Mouse (Mus musculus): ENCODE results near the gene Dxo. TPM values are rescaled to one million over a fixed set of nuclear protein-coding genes. Genes with fewer than 3 reads are reported as not detected.

Dxo gene
- total and polyA plus RNA-seq, 2 experiments from 2014 or later = 48.9 to 53.8 TPM

DNA sequence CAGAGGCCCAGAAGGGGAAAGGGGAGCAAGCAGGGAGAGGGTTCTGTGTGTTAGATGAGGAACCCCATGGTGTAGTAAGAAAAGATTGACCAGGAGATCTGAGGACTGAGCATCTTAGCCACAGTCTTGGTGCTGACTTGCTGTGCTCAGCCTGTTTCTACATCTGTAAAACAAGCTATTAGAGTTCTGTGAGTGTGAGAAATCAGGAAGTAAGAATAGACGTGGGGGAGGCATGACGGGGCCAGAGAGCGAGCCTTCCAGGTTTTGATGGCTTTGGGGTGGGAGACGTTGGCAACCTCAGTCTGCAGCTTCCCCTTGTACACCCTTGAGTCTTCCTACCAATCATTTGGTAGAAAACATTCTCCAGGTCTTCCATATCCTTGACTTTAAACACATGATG lies 21.9 kb downstream of the Dxo start:
- peaks cover 31% of the 10 kb centered on the region for H3K36me3 ChIP-seq (ENCODE audit: insufficient read depth, low read length)
- H3K27me3 ChIP-seq (ENCODE audit: insufficient read depth, low read length) = no peaks in the 10 kb centered on the region
- 85% methylated on average over 4 of the region's 4 CpGs for WGBS
- no peak overlapping the region for H3K9ac ChIP-seq (replicated peaks; ENCODE audit: low read length)
- no peak overlapping the region for H3K4me3 ChIP-seq (ENCODE audit: low read length)
- ATAC-seq (no peak), DNase-seq (ENCODE audit: low spot score) (no peak)
- no peak for TF ChIP-seq CTCF (IDR thresholded peaks at IDR 0.05; ENCODE audit: low read depth)
- H3K4me1 ChIP-seq (ENCODE audit: insufficient read depth, low read length) = no peaks in the 10 kb centered on the region
- no peak overlapping the region for H3K27ac ChIP-seq
- H3K4me2 ChIP-seq (ENCODE audit: low read depth, low read length) = no peak overlapping the region
- no peaks in the 10 kb centered on the region for H3K9me3 ChIP-seq (ENCODE audit: low read length)

DNA sequence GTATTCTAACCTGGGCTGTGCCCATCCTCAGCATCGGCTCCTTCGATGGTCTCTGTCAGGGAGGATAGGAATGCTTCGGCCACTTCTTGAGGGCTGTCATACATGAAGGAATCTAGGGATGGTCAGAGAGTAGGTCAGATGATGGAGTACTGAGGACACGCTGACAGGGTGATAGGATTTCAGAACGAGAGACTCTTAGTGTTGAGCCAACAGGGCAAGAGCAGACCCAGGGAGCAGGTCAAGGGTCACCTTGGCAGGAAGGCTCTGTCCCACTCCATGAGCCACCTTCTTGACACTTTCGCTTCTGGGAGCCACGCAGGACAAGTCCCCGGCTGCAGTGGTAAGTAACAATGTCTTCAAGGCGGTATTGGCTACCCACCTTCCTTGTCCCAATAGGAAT lies 23.7 kb downstream of the Dxo start:
- Histone ChIP-seq H3K4me3 (ENCODE audit: low read length) (no peak overlapping the region), H3K4me2 (ENCODE audit: low read depth, low read length) (no peak overlapping the region), H3K4me1 (ENCODE audit: insufficient read depth, low read length) (no peaks in the 10 kb centered on the region), H3K9me3 (ENCODE audit: low read length) (no peaks in the 10 kb centered on the region), H3K27me3 (ENCODE audit: insufficient read depth, low read length) (no peaks in the 10 kb centered on the region), H3K36me3 (ENCODE audit: insufficient read depth, low read length) (peaks cover 12% of the 10 kb centered on the region), H3K9ac (replicated peaks; ENCODE audit: low read length) (no peak overlapping the region), H3K27ac (no peak overlapping the region)
- 90% methylated on average over 9 of the region's 9 CpGs for WGBS
- TF ChIP-seq CTCF (IDR thresholded peaks at IDR 0.05; ENCODE audit: low read depth) = no peak
- ATAC-seq (no peak), DNase-seq (ENCODE audit: low spot score) (no peak)

DNA sequence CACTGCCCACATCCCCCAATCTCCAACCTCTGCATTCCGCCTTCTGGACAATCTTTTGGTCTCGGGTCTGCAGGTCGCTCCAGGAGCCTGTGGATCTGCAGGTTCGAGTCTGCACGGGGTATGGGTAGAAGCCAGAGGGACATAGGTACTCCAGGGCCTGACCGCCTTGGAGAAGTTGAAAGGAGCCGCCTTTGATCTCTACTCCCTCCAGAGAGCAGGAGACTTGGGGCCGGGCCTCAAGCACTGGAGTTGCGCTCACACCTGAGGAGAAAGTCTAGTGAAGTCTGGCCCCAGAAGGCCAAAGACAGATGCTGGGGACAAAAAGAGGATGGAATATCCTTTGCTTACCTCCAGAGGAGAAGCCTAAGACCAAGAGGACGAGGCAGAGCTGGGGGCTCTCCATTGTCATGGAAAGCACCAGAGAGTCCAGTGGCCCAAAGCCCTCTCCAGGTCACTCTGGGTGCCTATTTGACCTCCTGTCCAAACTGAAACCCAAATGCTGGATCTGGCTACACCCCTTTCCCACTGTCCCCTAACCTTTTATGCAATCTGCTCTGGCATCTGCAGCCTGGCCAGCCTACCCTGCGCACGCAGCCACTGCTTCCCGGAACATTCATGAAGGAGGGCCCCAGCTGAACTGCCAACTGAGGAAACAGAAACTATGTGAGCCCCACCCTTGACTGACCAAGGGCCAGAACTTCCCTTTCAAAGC lies 25.0 kb downstream of the Dxo start:
- Histone ChIP-seq H3K4me3 (ENCODE audit: low read length) (no peak overlapping the region), H3K9me3 (ENCODE audit: low read length) (no peaks in the 10 kb centered on the region), H3K9ac (replicated peaks; ENCODE audit: low read length) (no peak overlapping the region), H3K27me3 (ENCODE audit: insufficient read depth, low read length) (no peaks in the 10 kb centered on the region), H3K4me2 (ENCODE audit: low read depth, low read length) (no peak overlapping the region), H3K27ac (no peak overlapping the region), H3K36me3 (ENCODE audit: insufficient read depth, low read length) (0 out of 2 replicates have a peak, but pooled peaks cover 3% of the 10 kb centered on the region), H3K4me1 (ENCODE audit: insufficient read depth, low read length) (no peaks in the 10 kb centered on the region)
- no peak for DNase-seq (ENCODE audit: low spot score)
- WGBS = 72% methylated on average over 13 of the region's 13 CpGs
- no peak for TF ChIP-seq CTCF (IDR thresholded peaks at IDR 0.05; ENCODE audit: low read depth)
- ATAC-seq = no peak

DNA sequence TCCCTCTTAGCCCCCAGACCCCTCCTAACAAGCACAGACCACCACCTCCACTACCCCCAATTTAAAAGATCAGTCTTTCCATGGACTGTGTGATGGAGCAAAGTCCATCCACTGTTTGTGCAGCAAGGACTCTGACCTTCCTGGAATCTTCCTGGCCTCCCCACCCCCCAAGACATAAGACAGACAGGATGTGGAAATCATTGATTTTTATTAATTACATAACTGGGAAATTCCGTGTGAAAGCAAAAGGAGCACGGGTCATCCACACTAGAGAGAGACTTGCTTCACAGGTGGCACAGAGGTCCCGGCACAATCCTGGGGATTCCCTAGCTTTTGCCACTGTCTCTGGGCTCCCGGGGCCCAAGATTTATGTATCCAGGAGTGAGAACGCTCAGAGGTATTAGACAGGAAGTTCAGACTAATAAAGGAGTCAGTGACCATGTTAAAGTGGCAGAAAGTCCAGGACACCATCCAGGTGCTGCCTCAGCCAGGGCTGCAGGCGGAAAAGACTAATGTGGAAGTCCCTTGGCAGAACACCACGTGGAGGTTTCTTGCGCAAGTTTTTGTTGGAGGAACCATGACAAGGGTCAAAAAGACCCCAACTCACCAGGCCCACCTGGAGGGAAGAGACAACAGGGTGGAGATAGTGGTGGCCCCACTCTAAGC lies 25.7 kb downstream of the Dxo start, which contains the start of gene Cfb:
TSS of gene Cfb (minus strand) at position 103 of the 666 bp plus-strand sequence.
- H3K4me3 ChIP-seq (ENCODE audit: low read length) = no peak within 1 kb of the TSS
- ATAC-seq (no peak), DNase-seq (ENCODE audit: low spot score) (no peak)
- no peak within 1 kb of the TSS for H3K4me2 ChIP-seq (ENCODE audit: low read depth, low read length)
- no peaks in the 10 kb centered on the region for H3K9me3 ChIP-seq (ENCODE audit: low read length)
- no peaks in the 10 kb centered on the region for H3K36me3 ChIP-seq (ENCODE audit: insufficient read depth, low read length)
- 71% methylated on average over 8 of the region's 8 CpGs for WGBS
- H3K27ac ChIP-seq = no peak within 1 kb of the TSS
- no peak within 1 kb of the TSS for H3K9ac ChIP-seq (replicated peaks; ENCODE audit: low read length)
- H3K27me3 ChIP-seq (ENCODE audit: insufficient read depth, low read length) = no peaks in the 10 kb centered on the region
- TF ChIP-seq CTCF (IDR thresholded peaks at IDR 0.05; ENCODE audit: low read depth) = no peak
- no peaks in the 10 kb centered on the region for H3K4me1 ChIP-seq (ENCODE audit: insufficient read depth, low read length)

DNA sequence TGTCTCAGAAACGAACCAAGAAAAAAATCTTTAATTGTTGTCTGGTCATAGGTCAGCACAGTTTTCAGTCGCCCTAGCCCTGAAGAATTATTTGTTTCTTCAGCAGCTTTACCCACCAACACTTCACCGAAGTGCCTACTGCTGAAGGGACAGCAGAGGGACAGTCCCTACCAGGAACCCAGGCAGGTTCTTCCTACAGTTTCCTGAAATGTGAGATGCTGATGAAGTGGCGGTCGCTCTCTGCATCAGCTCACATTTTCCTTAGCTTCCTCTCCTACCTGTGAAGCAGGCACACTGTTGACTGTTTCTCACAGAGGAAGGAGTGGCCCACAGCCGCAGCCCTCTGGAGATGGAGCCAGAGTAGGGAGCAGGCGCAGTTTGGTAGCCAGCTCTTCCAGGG lies 29.2 kb downstream of the Dxo start:
- no peak for TF ChIP-seq CTCF (IDR thresholded peaks at IDR 0.05; ENCODE audit: low read depth)
- H3K27me3 ChIP-seq (ENCODE audit: insufficient read depth, low read length) = no peaks in the 10 kb centered on the region
- H3K4me3 ChIP-seq (ENCODE audit: low read length) = no peak overlapping the region
- 64% methylated on average over 7 of the region's 7 CpGs for WGBS
- H3K27ac ChIP-seq = no peak overlapping the region
- no peak overlapping the region for H3K4me2 ChIP-seq (ENCODE audit: low read depth, low read length)
- DNase-seq (ENCODE audit: low spot score) (no peak), ATAC-seq (no peak)
- H3K9me3 ChIP-seq (ENCODE audit: low read length) = no peaks in the 10 kb centered on the region
- no peaks in the 10 kb centered on the region for H3K36me3 ChIP-seq (ENCODE audit: insufficient read depth, low read length)
- H3K9ac ChIP-seq (replicated peaks; ENCODE audit: low read length) = no peak overlapping the region
- no peaks in the 10 kb centered on the region for H3K4me1 ChIP-seq (ENCODE audit: insufficient read depth, low read length)

DNA sequence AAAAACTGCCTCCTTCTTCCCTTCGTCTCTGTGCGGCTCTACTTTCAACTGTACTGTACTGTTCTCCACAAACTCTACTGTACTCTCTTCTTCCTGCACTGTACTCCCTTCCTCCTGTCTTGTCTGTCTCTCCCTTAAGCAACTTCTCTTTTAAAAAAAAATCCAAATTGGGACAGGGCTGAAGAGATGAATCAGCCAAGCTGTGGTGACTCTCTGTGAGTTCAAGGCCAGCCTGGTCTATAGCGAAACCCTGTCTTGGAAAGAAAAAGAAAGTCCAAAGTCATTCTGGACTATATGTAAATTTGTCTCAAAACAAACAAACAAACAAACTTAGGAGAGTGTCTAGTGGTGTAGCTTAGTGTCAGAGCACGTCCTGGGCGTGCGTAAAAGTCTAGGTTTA lies 37.5 kb downstream of the Dxo start:
- H3K9ac ChIP-seq (replicated peaks; ENCODE audit: low read length) = no peak overlapping the region
- no peak overlapping the region for H3K4me3 ChIP-seq (ENCODE audit: low read length)
- DNase-seq (ENCODE audit: low spot score) (no peak), ATAC-seq (no peak)
- no peaks in the 10 kb centered on the region for H3K4me1 ChIP-seq (ENCODE audit: insufficient read depth, low read length)
- no peaks in the 10 kb centered on the region for H3K9me3 ChIP-seq (ENCODE audit: low read length)
- H3K4me2 ChIP-seq (ENCODE audit: low read depth, low read length) = no peak overlapping the region
- WGBS = 92% methylated on average over 6 of the region's 6 CpGs
- no peaks in the 10 kb centered on the region for H3K36me3 ChIP-seq (ENCODE audit: insufficient read depth, low read length)
- H3K27ac ChIP-seq = no peak overlapping the region
- no peak for TF ChIP-seq CTCF (IDR thresholded peaks at IDR 0.05; ENCODE audit: low read depth)
- no peaks in the 10 kb centered on the region for H3K27me3 ChIP-seq (ENCODE audit: insufficient read depth, low read length)

DNA sequence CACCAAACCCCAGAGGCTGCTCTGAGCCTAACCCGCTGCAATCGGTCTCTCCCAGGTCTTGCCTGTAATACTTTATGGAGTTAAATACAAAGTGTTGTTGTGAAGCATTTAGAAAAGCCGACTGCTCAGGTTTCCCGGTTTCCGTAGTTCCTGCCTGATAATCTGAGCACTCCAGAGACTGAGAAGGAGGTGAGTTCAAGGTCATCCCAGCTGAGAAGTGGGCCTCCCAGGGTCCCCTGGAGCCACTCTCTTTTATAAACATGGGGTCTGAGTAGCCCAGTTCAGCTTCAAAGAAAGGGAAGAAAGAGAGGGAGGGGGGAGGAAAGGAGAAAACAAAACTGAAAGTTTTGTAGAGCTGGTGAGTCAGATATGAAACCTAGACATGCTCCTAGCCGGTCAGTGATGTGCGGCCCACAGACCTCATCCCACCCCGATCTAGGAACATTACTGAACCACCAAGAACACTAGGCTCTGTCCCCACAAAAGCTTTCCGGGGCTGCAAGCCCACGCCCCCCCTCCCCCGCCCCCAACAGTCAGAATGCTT lies 42.6 kb downstream of the Dxo start, which contains the start of gene Zbtb12:
TSS of gene Zbtb12 (plus strand) at position 148 of the 544 bp plus-strand sequence.
- Histone ChIP-seq H3K36me3 (ENCODE audit: insufficient read depth, low read length) (no peaks in the 10 kb centered on the region), H3K27ac (no peak within 1 kb of the TSS), H3K9ac (replicated peaks; ENCODE audit: low read length) (no peak within 1 kb of the TSS), H3K4me2 (ENCODE audit: low read depth, low read length) (no peak within 1 kb of the TSS), H3K4me3 (ENCODE audit: low read length) (no peak within 1 kb of the TSS), H3K27me3 (ENCODE audit: insufficient read depth, low read length) (0 out of 2 replicates have a peak, but pooled peaks cover 3% of the 10 kb centered on the region), H3K9me3 (ENCODE audit: low read length) (no peaks in the 10 kb centered on the region), H3K4me1 (ENCODE audit: insufficient read depth, low read length) (no peaks in the 10 kb centered on the region)
- TF ChIP-seq CTCF (IDR thresholded peaks at IDR 0.05; ENCODE audit: low read depth) = no peak
- no peak for ATAC-seq
- no peak for DNase-seq (ENCODE audit: low spot score)
- 70% methylated on average over 11 of the region's 11 CpGs for WGBS
